Mouse (Mus musculus) spleen, postnatal 4 days (tissue): ENCODE data around the gene Imp4.
"Not testable (repeated sequence)": the region's sequence is repeated elsewhere in the genome, so short reads cannot be mapped to it uniquely, and the experiment has no call there.

Source experiments
- DNase-seq, 2 experiments: peaks; one replicate each; pipeline ENCODE4 v3.0.0; 2022; ENCODE audit warnings: low spot score in 2 of 2

Imp4 gene

GRCm38 (mm10) chr1:34439215-34439960, at the start of gene Imp4, which contains the start of gene Ccdc115:
Gene Imp4 (plus strand): TSS chr1:34439851.
Gene Ccdc115 (minus strand): TSS chr1:34439672.
- DNase-seq, result peak; percentile 93 to 95

GRCm38 (mm10) chr1:34396321-34396720, 43.3 kb upstream of the Imp4 start:
- DNase-seq, result no peak

- no peak for DNase-seq
These were observed 40.3 kb upstream of the Imp4 start for GRCm38 (mm10) chr1:34399182-34399953.

- peak in 1 of 2 experiments; percentile 33 for DNase-seq
These were observed 11.2 kb upstream of the Imp4 start for GRCm38 (mm10) chr1:34428466-34428865.

- no peak for DNase-seq
These were observed 10.4 kb upstream of the Imp4 start for GRCm38 (mm10) chr1:34429281-34429680.

- no peak for DNase-seq
These were observed 8.7 kb upstream of the Imp4 start for GRCm38 (mm10) chr1:34430981-34431380.

DNA sequence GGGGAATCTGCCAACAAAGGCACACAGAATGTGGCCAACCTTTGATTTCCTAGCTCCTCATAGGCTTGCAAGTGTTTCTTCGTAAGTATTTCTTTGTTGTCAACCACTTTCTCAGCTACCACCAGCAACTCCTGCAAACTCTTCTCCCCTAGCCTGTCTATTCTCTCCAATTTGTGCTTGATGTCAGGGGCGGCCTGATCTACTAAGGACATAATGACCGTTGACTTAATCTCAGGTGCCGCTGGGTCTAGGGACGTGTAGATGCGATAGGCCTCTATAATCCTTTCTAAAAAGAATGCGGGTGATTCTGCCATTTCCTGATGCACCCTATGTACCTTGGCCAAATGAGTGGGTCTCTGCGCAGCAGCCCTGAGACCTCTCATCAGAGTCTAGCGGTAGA, 8.2 kb upstream of the Imp4 start:
- no peak for DNase-seq

DNA sequence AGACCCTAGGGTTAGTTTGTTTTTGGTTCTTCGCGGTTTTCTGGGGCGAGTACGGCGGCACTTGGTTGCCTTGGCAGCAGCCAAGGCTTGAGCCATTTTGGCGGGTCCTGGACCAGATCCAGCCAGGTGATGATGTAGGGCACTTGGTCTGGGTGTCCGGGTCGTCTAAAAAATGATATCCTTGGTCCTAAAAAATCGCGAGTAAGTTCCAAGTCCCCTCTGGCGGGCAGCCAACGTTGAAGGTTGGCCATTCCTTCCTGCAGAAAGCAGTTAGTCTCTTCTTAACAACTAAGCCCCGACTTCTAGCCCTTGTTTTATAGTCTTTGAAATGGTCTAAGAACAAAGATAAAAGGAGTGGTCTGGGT, 7.3 kb upstream of the Imp4 start:
- DNase-seq, result no peak

- no peak for DNase-seq
These were observed 6.7 kb upstream of the Imp4 start for GRCm38 (mm10) chr1:34432776-34433481.

- no peak for DNase-seq
These were observed 5.6 kb upstream of the Imp4 start for GRCm38 (mm10) chr1:34433891-34434521.

DNA sequence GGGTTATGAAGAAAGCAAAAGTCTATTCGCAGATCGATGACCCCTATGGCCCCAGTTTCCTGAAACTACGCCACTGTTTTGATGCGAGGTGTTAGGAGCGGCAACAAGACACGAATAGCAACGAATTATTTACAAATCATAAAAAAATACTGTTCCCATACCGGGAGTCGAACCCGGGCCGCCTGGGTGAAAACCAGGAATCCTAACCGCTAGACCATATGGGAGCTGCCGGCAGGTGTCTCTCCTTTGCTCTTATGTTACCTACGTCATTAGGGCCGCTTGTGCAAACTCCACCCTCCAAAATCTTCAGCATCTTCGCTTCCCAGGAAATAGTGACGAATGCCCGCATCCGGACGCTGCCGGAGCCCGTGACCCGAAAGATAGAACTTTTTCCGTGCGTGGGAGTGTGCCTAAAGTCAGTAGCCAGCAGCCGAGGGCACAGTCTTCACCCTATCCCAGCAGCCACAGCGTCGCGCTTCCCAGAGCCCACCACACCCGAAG, 4.9 kb upstream of the Imp4 start:
- DNase-seq, result peak; percentile 87 to 93

GRCm38 (mm10) chr1:34435371-34436120, 4.1 kb upstream of the Imp4 start:
- DNase-seq, result no peak

GRCm38 (mm10) chr1:34436374-34436773, 3.3 kb upstream of the Imp4 start:
- no peak for DNase-seq

DNA sequence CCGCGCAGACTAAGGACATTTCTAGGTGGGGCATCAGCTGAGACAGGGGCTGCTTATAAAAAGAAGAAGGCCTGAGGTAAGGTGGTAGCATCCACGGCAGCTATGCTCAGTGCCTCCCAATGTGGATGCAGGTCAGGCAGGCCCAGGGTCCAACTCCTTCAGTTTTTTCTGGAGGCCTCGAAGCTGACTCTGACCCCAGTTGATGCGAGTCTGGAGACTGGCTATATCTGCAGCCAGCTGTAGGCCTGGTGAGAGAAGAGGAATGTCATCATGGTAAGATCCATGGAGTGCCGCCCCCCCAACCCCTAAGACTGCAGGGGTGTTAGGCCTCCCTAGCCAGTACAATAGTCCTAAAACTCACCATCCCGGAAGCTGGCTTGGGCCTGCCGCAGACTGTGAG, 2.3 kb upstream of the Imp4 start:
- not testable (repeated sequence) for DNase-seq

DNA sequence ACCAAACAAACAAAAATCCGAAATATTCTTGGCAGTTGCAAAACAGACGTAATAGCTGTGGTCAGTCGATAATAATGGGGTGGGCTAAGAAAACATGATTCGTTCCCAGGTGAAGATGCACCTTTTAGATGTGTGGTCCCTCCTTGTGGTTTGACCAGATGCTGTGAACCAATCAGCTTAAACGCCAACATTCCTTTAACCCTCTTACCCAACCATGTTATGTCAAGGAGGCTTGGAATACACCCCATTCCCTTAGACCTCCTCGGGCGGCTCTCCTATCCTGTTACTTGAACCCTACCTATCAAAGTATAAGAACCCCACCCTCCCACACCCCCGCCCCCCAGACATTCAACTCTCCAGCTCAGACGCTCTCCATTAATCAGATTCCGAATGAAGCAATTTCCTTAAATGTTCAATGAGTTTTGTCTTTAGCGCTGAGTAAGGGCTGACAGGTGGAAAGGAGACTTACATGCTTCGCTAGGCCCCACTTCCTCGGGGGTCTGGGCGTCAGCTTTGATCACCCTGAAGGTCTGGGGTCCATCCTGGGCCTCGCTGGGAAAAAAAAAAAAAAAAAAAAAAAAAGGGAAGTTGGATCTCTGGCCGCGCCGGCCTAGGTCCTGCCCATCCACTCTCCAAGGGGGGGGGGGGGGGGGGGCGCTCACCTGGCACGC, 1.1 kb upstream of the Imp4 start:
- DNase-seq, result no peak

DNA sequence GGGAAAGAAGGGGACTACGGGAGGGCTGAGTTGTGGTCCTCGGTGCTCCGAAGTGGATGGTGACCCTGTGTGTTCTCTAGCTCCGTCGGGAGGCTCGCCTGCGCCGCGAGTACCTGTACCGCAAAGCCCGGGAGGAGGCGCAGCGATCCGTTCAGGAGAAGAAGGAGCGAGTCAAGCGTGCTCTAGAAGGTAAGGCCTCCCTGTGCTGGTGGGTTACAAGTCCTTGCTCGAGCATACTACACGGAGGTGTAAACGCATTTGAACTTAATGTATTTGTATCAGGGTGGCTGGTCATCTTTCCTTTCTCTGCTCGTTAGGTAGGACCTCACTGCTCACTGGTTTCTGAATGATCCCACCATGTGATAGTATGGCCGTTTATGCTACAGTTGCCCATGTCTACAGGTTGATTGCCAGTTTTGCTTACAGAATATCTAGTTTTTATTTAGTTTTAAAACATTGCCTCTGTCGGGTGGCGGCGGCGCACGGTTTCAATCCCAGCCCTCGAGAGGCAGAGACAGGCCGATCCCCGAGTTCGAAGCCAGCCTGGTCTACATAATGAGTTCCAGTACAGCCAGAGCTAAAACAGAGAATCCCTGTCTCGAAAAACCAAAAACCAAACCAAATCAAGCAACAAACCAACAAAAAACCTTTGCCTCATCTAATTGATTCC, 445 bp downstream of the Imp4 start:
- peak in 1 of 2 experiments; percentile 83 for DNase-seq

DNA sequence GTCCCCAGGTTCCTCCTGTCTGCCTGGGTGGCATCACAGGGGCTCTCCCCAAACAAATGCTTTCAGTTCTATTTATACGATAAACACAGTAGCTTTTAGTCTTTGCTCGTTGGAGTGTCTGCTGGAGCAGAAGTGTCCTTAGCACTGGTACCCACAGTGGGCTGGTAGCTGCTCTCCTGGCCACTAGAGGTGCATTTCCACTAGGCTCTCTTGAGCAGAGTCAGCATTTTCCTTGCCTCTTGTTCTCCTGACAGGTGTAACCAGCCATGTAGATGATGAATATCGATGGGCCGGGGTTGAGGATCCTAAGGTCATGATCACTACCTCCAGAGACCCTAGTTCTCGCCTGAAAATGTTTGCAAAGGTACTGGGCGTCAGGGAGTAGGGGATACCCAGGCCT, 3.5 kb downstream of the Imp4 start:
- no peak for DNase-seq

GRCm38 (mm10) chr1:34458431-34458830, 18.8 kb downstream of the Imp4 start:
- no peak for DNase-seq

- peak; percentile 89 to 96 for DNase-seq
These were observed 19.8 kb downstream of the Imp4 start, which contains the start of gene Ptpn18 for GRCm38 (mm10) chr1:34459284-34460060. Gene Ptpn18 (plus strand): TSS chr1:34459762.
